Mouse (Mus musculus) 3134 (cell line): ENCODE measurements around the gene Gng2.

Experiments used
- DNase-seq: peaks from one replicate; pipeline ENCODE4 v3.0.0-alpha.2; 2011; ENCODE audit warnings: low spot score; ENCODE audit not compliant: insufficient read length; ENCODE audit errors: extremely low read depth

The Gng2 gene

DNA sequence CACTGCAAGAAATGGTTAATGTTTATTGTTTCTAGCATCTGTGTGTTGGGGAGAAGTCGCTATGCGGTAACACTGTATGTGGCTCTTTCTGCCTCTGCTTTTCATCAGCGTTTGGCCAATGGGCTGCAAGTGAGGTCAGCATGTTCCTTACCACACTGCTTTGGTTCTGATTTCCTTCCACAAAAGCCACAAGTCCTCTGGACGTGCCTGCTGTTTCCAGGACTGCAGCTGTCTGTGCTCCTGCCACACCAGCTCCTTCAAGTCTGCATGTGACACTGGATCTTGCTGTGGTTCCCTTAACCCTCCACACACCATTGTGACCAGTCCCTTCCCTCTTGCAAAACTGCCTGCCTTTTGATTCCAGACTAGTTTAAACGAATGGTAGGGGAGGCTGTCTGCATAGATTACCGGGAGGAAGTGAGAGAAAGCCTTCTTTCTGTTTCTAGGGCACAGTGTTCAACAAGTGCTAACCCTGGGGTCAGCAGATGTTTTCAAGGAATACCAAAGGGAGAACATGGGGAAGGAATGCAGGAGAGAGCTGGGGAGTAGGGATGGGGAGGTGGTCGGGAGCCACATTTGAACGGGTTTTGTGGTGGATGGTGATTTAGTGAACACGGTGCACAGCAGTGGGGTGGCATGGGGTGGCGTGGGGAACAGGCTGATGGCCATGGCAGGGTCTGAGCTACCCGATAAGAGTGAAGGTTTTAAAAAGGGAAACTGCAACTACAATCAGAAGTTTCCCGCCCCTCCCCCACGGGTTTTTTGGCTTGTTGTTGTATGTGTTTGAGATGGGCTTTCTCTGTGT is 7.9 kb upstream of the Gng2 start:
- DNase-seq = peak; percentile 60

DNA sequence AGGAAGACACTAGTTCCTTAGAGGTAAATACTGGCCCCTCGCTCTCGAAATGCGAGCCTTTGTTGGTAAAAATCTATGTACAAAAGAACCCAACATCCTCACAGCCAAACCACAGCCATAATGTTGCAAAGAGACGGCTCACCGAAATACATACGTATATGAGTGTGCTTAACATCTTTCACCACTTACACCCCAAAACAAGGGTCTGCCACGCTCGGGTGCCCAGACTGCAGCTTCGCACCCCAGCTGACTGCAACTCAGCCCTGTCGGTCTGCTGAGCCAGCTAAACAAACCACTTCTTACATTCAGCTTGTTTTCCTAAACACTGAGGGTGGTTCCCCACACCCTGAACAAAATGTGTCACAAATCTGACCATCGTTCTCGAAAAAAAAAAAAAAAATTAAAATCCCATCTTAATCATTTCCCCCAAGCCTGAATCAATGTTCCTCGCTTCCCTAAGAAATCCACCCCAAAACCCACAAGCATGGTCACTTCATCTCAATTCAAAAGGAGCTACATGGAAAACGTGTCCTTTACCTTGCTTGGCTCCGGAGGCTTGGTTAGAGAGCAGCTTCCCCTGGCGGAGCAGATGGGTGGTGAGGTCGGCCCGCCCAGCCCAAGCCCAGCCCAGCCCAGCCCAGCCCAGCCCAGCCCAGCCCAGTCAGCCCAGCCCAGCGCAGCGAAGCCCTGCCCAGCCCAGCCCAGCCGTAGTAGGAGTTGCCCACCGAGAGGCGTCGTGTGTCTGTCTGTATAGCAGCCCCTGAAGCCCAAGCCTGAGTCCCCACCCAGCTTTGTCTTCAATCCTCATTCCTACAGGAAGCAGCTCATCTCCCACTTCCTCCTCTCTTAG is 781 bp downstream of the Gng2 start:
- DNase-seq = peak; percentile 68

DNA sequence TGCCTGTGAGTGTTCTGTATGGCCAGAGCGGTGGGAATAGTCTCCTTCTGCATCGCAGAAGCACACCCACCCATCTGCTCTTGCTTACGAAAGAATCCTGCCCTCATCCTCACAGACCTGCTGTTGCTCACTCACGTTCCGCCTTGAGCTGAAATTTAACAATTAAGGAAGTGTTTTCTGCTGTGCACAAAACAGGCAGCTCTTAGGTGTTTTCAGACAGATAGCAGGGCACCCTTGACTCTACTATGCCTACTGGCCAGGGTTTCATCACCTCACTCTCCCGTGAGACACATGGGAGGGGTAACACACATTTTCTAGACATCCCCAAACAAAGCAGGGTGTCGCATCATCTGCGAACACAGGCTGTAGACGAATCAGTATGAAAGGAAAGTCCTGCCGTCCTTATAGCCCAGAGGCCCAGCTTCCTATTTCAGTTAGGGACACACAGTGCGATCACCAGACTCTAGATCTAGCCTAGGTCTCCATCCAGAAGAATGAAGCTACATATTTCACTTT is 2.4 kb downstream of the Gng2 start:
- no peak for DNase-seq

DNA sequence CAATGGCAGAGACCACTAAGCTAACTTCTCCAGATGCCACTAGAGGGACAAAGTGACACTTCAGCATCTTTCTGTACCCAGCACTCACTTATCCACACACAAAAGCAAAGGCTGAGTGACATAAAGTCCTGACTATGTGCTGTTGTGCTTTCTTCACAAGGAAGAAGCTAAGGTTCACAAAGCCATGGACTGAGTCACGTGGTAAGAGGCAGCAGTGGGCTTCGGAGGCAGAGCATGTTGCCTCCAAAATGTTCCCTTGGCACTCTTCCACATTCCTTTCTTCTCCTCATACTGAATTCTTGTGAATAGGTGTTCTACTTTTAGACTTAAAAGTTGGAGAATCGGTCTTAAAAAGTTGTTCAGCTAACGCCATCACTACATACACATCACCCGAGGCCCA is 3.0 kb downstream of the Gng2 start:
- no peak for DNase-seq

DNA sequence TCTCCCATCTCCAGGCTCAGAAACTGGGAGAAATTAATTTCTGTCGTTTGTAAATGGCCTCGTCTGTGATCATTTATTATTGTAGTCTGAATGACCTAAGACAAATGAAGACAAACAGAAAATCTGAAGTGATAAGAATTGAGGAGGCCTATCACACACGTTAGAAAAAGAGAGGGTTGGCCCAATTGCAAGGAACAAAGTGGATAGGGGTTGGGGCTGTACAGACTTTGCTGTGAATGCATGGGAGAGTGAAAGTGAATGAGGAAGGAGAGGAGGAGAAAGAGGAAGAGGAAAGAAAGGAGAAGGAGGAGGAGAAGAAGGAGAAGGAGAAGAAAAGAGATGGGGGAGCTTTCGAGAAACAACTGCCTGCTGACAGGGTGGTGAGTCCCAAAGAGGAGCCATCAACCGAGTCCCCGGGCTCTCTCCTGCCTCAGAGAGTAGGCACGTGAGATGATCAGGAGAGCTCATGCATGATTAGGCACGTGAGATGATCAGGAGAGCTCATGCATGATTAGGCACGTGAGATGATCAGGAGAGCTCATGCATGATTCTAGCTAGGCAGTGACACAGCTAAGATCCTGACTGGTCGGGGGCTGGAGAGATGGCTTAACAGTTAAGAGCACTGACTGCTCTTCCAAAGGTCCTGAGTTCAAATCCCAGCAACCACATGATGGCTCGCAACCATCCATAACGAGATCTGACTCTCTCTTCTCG is 5.0 kb downstream of the Gng2 start:
- no peak for DNase-seq

DNA sequence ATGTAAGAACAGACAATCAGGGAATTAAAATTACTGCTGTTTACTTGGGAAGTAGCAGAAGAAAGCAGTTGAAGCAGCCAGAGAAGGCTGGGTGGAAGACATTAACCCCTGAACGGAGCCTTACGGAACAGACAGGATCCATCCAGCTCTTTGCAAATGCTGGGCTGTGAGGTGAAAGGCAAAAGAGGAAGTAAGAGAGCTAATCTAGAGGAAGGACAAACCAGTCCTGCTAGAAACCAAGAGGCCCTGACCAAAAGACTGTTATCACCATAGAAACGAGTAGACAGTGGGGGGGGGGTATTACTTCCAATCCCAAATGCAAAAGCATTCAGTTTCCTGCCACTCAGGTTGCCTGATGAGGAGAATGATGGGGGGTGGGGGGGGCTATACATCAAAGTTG is 6.6 kb downstream of the Gng2 start:
- DNase-seq = no peak

DNA sequence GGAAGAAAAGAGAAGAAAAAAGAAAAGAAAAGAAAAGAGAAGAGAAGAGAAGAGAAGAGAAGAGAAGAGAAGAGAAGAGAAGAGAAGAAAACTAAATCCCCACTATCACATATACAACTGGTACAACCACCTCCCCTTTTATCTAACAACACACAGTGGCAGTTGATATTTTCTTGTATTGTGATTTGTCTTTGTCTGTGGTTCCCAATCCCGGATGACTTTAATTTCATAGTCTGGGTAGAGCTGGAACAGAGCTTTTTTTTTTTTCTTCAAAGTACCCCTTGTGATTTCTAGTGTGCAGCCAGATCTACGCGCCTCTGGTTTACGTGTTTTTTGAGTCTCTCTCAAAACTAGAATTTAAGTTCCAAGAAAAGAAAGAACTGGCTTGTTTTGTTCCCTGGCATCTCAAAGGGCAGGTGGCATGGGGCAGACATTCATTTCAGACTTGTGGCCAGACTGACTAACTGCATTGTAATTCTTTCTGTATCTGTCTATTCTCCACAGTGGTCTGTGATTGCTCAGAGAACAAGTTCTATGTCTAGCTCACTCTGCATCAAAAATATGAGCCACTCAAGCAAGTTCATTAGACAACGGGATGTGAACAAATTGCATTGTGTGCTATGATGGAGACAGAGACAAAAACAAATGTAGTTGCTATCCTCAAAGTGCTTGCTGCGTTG is 7.2 kb downstream of the Gng2 start:
- DNase-seq = no peak

DNA sequence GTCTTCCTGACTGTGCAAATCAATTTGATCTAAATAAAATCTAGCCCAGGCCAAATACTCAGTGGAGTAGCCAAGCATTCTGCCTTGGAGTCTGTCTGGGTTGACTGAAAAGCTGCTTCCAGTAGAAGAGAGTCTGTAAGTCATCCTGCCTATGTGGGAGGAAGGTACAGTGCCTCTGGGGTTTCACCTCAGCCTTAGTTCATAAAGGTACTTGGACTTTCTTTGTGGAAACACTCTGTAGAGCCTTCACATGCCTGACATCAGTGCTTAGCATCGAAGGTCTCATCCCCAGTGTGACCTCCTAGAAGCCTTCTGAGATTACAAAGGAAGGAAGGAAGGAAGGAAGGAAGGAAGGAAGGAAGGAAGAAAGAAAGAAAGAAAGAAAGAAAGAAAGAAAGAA is 7.9 kb downstream of the Gng2 start:
- DNase-seq = no peak

DNA sequence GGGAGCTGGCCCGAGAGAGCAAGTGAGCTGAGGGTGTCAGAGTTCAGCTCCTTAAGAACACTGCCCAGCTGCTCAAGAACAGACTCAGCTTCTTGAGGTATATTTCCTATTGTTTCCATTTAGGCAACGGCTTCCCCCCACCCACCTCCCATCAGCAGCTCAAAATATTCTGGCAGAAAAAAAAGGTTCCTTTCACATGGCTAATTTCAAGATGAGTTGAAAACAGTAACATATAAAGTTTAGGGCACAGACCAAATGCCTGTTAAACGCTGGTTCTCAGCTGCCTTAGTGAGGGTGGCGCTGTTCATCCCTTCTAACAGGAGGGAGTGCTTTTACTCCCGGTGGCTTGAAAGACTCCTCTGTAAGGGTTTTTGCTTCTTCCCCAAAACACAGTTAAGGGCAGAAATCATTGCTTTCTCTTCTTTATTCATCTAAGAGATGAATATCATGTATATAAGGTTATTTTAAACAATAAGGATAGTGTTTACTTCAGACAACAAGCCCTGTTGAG is 8.4 kb downstream of the Gng2 start:
- DNase-seq = no peak

DNA sequence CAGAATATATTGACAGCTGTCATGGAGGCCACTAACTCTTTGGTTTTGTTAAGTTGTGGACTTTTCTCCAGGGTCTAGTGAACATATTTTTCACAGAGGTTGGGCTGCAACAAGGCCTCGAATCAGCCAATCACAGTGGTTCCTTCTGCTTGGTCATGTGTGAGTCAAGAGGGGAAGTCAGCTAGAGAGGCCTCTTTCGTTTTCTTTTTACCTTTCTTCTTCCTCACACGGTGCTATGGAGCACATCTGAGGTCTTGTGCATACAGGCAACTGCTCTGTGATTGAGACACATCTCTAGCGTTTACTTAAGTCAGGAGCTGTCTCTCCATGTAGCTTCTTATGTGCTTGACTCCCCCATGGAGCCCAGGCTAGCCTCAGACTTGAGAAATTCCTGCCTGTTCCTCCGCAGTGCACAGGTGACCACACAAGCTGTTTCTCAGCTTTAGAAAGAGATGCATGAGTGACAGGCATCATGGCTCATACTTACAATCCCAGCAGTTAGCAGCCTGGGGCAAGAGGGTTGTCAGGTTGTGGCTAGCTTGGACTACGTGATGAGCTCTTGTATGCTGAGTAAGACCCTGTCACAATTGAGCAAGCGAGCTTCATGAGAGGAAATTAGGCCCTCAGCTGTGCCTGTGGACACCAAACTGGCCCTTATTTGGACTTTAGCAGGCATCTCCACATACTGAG is 9.0 kb downstream of the Gng2 start:
- no peak for DNase-seq

DNA sequence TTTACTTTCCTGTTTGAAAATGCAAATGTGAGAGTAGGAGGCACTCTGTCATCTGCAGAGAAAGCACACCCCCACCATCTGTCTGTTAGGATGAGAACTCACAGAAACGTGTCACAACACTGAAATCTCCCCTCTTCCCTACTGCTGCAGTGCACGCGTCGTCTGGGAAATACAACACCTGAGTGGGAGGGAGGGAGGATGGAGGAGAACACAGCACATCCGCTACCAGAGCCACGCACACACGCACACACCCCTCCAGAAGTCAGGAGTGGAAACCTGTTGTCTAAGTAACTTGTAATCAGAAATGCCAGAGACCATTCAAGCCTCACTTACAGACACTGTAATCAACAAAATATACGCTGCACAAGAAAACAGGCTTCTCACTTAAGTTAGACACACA is 9.9 kb downstream of the Gng2 start:
- no peak for DNase-seq

DNA sequence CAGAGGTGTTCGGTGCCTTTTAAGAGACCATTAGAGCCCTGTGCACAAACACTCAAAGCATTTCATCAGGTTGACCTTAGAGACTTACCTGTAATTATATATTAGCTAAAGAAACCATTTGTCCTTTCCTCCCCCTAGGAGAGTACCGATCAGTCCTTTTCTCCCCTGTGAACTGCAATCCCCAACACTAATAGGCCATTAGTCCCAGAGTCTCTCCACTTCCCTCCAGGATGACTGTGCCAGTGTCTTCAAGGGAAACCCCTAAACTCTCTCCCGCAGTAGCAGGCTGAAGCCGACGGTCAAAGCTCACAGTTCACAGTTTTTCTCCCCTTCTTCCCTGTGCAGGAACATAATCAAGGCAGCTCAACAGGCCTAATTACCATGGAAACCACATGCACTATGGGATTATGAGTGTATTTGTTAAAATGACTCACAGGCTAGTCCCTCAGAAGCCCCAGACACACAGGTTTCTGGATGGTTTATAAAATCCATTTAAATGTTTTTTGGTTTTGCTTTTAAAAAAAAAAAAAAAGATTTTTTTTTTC is 13.4 kb downstream of the Gng2 start:
- no peak for DNase-seq

DNA sequence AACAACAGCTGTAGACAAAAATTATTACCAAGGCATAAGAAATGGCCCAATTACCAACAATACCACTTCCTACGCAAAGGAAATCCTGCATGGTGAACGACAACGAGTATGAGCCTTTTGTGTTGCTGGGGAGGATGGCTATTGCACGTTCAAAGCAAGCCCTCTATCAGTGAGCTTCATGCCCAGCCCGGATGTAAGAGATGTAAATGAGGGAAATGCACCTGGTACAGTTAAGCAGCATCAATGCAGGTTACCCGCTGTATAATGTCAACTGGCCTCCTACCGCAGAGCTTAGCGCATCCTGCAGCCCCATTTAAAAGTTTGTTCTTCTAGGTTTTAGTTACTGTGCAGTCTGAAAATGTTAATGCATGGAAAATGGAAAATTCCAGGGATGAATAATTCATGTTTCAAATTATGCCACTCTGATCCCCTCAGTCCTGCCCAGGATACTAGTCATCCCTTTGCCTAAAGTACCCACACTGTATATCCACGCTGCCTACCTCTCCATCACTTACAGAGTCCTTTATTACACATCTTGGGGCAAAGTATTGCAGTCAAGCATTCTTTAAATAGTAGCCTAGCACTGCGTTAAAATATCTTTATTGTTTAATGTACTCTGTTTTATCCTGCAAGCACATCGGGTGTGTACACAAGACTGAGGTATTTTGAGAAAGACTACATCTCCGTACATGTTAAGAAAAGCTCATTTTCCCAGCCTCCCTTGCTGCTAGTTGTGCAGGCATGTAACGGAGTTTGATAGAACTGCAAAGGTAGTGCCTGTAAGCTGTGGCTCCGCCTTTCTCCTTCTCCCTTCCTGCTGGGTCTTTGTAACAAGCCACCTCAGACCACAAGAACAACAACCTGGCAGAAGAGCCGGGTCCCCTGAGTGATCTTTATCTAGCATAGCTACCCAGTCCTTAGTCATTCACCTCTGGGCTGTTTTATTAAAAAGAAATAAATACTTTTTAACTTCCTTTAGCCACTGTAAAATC is 15.2 kb downstream of the Gng2 start:
- DNase-seq = no peak

DNA sequence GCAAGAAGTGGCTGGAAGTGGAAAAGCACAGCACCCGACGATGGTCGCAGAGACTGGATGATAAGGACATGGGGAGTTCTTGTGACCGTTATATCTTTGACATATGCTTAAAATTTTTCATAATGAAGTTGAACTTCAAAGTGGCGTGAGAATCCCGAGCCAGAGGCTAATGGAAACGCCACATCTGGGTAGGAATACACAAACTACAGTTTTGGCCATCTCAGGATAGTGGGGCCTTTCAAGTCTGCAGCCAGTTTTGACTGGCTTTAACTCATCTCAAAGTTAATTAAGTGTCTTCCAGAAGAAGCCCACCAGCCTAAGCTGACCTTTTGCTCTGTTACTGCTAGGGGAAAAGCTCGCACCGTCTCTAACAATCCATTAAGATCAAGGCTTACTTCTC is 17.6 kb downstream of the Gng2 start:
- no peak for DNase-seq

DNA sequence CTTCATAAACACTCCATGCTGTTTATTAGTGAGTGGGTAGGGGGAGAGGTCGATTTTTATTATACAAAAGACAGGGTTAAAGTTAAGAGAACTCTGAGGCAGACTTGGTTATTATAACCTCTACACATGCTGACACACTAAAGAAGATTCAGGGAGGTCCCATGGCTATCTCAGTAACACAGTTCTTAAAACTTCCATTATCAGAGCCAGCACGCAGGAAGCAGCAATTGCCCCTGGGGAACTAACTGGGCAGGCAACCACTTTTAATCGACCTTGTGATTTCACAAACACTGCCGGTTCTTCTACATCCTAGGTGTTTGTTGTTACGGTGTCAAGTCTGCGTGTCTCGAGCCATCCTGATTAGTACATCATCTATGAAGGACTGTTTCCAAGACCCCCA is 22.4 kb downstream of the Gng2 start:
- DNase-seq = no peak

DNA sequence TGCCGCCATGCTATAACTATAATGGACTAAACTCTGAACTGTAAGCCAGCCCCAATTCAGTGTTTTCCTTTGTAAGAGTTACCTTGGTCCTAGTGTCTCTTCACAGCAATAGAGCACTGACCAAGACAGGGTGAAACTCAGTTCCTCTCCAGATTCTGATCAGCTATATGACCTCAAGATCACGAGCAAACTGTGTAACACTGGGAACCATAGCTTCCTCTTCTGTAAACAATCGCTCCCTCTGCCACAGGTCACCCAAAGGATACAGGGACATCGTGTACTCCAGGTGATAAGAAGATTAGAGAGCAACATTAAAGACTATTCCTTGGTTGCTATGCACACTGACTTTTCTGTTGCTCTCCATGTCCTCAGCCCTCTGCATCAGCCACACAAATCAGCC is 26.6 kb downstream of the Gng2 start:
- no peak for DNase-seq

DNA sequence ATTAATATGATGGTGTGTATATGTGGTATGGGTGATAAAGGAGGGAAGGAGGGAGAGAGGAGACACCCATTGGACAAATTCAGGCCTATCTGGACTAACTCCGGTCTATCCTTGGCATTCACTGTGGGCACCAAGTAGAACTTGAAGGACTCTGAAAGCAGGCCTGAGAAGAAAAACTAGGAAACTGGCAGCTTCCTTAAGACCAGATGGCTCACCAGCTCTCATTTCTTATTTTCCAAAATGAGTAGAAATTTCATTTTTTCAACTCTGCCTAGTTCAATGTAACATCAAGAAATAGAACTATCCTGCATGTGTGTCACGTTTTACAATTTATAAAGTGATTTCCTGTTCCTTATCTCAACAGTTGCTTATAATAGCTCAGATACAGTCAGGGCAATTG is 28.0 kb downstream of the Gng2 start:
- DNase-seq = no peak

DNA sequence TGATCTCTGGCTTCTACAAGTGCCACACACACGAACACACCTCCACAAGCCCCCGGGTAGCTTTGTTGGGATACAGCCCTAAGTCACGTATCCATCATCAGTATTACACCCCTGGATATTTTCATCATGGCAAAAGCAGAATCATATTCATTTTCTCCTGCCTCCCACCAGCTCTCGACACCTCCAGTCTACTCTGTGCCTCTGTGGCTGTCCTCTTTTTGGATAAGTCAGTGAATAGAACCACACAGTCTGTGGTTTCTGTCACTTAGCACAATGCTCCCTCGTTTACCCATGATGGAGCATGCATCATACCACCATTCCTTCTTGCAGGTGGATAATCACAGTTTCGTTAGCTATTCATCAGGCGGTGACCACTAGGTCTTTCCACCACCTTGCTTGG is 31.2 kb downstream of the Gng2 start:
- DNase-seq = no peak
